Mouse (Mus musculus): Measurements from ENCODE around the gene Ank3.

GRCm38 (mm10) chr10:70031942-70032341 is 633.4 kb downstream of the Ank3 start:
- TF ChIP-seq CTCF (IDR thresholded peaks at IDR 0.05; ENCODE audit: low read depth) (no peak), EP300 (IDR thresholded peaks at IDR 0.05; ENCODE audit: low read depth) (no peak)
